In the genomic region with DNA sequence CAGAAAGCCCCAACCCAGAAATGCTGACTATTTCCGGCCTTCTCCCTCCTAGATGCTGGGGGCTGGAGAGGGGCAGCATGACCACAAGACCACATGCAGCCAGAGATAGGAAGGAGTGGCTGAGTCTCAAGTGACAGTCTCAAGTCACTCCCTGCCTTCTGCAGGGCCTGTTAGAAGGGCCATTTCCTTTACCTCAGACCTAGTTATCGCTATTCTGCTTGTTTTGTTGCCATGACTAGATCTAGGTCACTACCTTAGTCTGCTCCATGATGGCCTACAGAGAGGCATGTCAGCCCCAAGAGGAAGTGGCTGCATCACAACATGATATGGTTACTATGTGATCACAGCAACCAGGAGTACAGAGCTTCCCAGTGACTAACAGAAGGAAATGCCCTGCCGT, we compare ENCODE assay signal across 14 mouse cellular contexts. TPM values are rescaled to one million over a fixed set of nuclear protein-coding genes. Genes with fewer than 3 reads are reported as not detected.
DNase-seq lines count a peak whose midpoint lies in the region; ATAC-seq and TF ChIP-seq lines count a peak whose summit lies in the region.
"Had no signal": no experiment of that assay in that cellular context is flagged by ENCODE, and none has a peak within 500 bp of the region (broad histone marks: within the 10 kb centered on the region; RNA-seq: fewer than 3 reads in every experiment).

No protein-coding gene starts in this region.

- DNase-seq in midbrain, embryonic 11.5 days (ENCODE audit: low spot score, missing footprints), result peak; percentile 1
- peak; percentile 71 for DNase-seq in T-cell, adult 2 months (ENCODE audit: low spot score)
- DNase-seq in liver, embryonic 14.5 days (ENCODE audit: low read depth in 3 of 3, low spot score in 3 of 3), result peak; percentile 52 to 60 (median 53)
- peak; percentile 15 for DNase-seq in thymus, postnatal 14 days
- DNase-seq in urinary bladder, postnatal 25 days (ENCODE audit: low spot score), result no peak
- DNase-seq in gastrocnemius, postnatal 36 days, result no peak
- DNase-seq: adrenal gland, postnatal 25 days; gastrocnemius, postnatal 14 days; left cerebral cortex, postnatal 4 days had no signal

- no peak overlapping the region for H3K27ac ChIP-seq in midbrain, embryonic 11.5 days (ENCODE audit: low read depth, low read length)
- H3K27ac ChIP-seq in midbrain, embryonic 15.5 days, result no peak overlapping the region
- H3K27ac ChIP-seq in liver, embryonic 14.5 days, result peak overlapping the region; percentile 76
- H3K27ac ChIP-seq: hindbrain, postnatal 0 days; layer of hippocampus, adult 2 months; midbrain, embryonic 12.5 days had no signal

- 0 out of 2 replicates have a peak, but pooled peaks have one; percentile 23 for TF ChIP-seq EP300 in liver, embryonic 14.5 days (IDR thresholded peaks at IDR 0.05; ENCODE audit: low read depth)

- no peak for TF ChIP-seq CTCF in liver, embryonic 14.5 days (IDR thresholded peaks at IDR 0.05; ENCODE audit: low read depth)

- H3K4me2 ChIP-seq in midbrain, embryonic 11.5 days, result no peak overlapping the region
- no peak overlapping the region for H3K4me2 ChIP-seq in midbrain, embryonic 15.5 days
- H3K4me2 ChIP-seq in liver, embryonic 14.5 days (ENCODE audit: low read depth), result peak overlapping the region; percentile 31
- H3K4me2 ChIP-seq: midbrain, embryonic 12.5 days had no signal

- H3K9me3 ChIP-seq in midbrain, embryonic 11.5 days (ENCODE audit: control insufficient read depth, low read length), result no peaks in the 10 kb centered on the region
- no peaks in the 10 kb centered on the region for H3K9me3 ChIP-seq in midbrain, embryonic 15.5 days
- no peaks in the 10 kb centered on the region for H3K9me3 ChIP-seq in liver, embryonic 14.5 days (ENCODE audit: control insufficient read depth, low read length)
- H3K9me3 ChIP-seq: midbrain, embryonic 12.5 days had no signal

- H3K27me3 ChIP-seq in midbrain, embryonic 11.5 days (ENCODE audit: control insufficient read depth, insufficient read depth, low read length), result no peaks in the 10 kb centered on the region
- H3K27me3 ChIP-seq in midbrain, embryonic 15.5 days (replicated peaks), result no peaks in the 10 kb centered on the region
- H3K27me3 ChIP-seq in liver, embryonic 14.5 days (ENCODE audit: control insufficient read depth, insufficient read depth, low read length), result no peaks in the 10 kb centered on the region
- H3K27me3 ChIP-seq: midbrain, embryonic 12.5 days had no signal

- 91% methylated on average over 3 of the region's 3 CpGs for WGBS in midbrain, embryonic 11.5 days
- 90% methylated on average over 3 of the region's 3 CpGs for WGBS in midbrain, embryonic 15.5 days
- WGBS in liver, embryonic 14.5 days (ENCODE audit: insufficient replicate concordance), result 14% methylated on average over 3 of the region's 3 CpGs

- no peak overlapping the region for H3K4me3 ChIP-seq in midbrain, embryonic 11.5 days (ENCODE audit: low read depth, low read length)
- H3K4me3 ChIP-seq in midbrain, embryonic 15.5 days, result no peak overlapping the region
- H3K4me3 ChIP-seq in liver, embryonic 14.5 days (ENCODE audit: insufficient read depth in 1 of 2, low read depth in 2 of 2, low read length in 2 of 2), result no peak overlapping the region
- H3K4me3 ChIP-seq: layer of hippocampus, adult 2 months; midbrain, embryonic 12.5 days had no signal

- H3K9ac ChIP-seq in midbrain, embryonic 11.5 days (ENCODE audit: low read length), result no peak overlapping the region
- H3K9ac ChIP-seq in midbrain, embryonic 15.5 days, result no peak overlapping the region
- peak overlapping the region; percentile 40 for H3K9ac ChIP-seq in liver, embryonic 14.5 days (replicated peaks)
- H3K9ac ChIP-seq: midbrain, embryonic 12.5 days had no signal

- no peak for ATAC-seq in midbrain, embryonic 11.5 days (ENCODE audit: low FRiP score)
- no peak for ATAC-seq in midbrain, embryonic 15.5 days (replicated peaks)
- peak; percentile 77 for ATAC-seq in liver, embryonic 14.5 days (ENCODE audit: insufficient read depth)
- ATAC-seq in frontal cortex, adult (ENCODE audit: low TSS enrichment), result no peak
- ATAC-seq: hindbrain, postnatal 0 days had no signal

- intact Hi-C loops in gastrocnemius, postnatal 36 days (cut with DNase I), result no loop called here

- no peaks in the 10 kb centered on the region for H3K36me3 ChIP-seq in midbrain, embryonic 11.5 days (ENCODE audit: control insufficient read depth, insufficient read depth, low read length)
- H3K36me3 ChIP-seq in midbrain, embryonic 15.5 days (replicated peaks), result no peaks in the 10 kb centered on the region
- no peaks in the 10 kb centered on the region for H3K36me3 ChIP-seq in liver, embryonic 14.5 days (replicated peaks; ENCODE audit: control insufficient read depth, insufficient read depth, low read depth)
- H3K36me3 ChIP-seq: midbrain, embryonic 12.5 days had no signal

- H3K4me1 ChIP-seq in midbrain, embryonic 11.5 days (ENCODE audit: control insufficient read depth, insufficient read depth, low read length), result no peaks in the 10 kb centered on the region
- H3K4me1 ChIP-seq in midbrain, embryonic 15.5 days, result no peaks in the 10 kb centered on the region
- peaks cover 37 to 50% of the 10 kb centered on the region in 2 experiments for H3K4me1 ChIP-seq in liver, embryonic 14.5 days (replicated peaks; ENCODE audit: control insufficient read depth in 2 of 2, insufficient read depth in 2 of 2, low read length in 1 of 2)
- H3K4me1 ChIP-seq: midbrain, embryonic 12.5 days had no signal

RNA-seq across cellular contexts. Expression of gene Ncor1, which starts 8.2 kb away (rescaled TPM):
- polyA plus RNA-seq in midbrain, embryonic 11.5 days (2014; fragmentation: Nextera tagmentation; extraction: Ambion mirVana), result 176 and 183 TPM in 2 replicates
- polyA plus RNA-seq in midbrain, embryonic 15.5 days (2015; fragmentation: Nextera tagmentation; extraction: Ambion mirVana), result 179 and 182 TPM in 2 replicates
- 35.4 and 37.1 TPM in 2 replicates for polyA plus RNA-seq in liver, embryonic 14.5 days (2012; rRNA removed)
- 54.3 and 65.3 TPM in 2 replicates for polyA plus RNA-seq in liver, embryonic 14.5 days (2014; fragmentation: Nextera tagmentation; extraction: Ambion mirVana)
- total RNA-seq in gastrocnemius, postnatal 36 days (2021), result 100 to 1,000 TPM; 113 to 119 TPM

RNA-seq across cellular contexts. Expression of gene Pigl, which starts 8.3 kb away (rescaled TPM):
- 15.4 and 15.9 TPM in 2 replicates for polyA plus RNA-seq in midbrain, embryonic 11.5 days (2014; fragmentation: Nextera tagmentation; extraction: Ambion mirVana)
- 8.0 and 8.6 TPM in 2 replicates for polyA plus RNA-seq in midbrain, embryonic 15.5 days (2015; fragmentation: Nextera tagmentation; extraction: Ambion mirVana)
- 3.5 and 3.9 TPM in 2 replicates for polyA plus RNA-seq in liver, embryonic 14.5 days (2012; rRNA removed)
- polyA plus RNA-seq in liver, embryonic 14.5 days (2014; fragmentation: Nextera tagmentation; extraction: Ambion mirVana), result 4.1 and 4.3 TPM in 2 replicates
- 1 to 10 TPM; 1.7 to 2.1 TPM for total RNA-seq in gastrocnemius, postnatal 36 days (2021)

Comparison
In these comparisons a context has a peak if more than half of its experiments do, and no peak if none do; other contexts are left out.
1. DNase-seq: peak in midbrain, embryonic 11.5 days (single experiment), T-cell, adult 2 months (single experiment), liver, embryonic 14.5 days (3 of 3) and thymus, postnatal 14 days (single experiment); none in urinary bladder, postnatal 25 days (single experiment) and gastrocnemius, postnatal 36 days (0 of 2).